Mouse (Mus musculus): ENCODE results near the gene Rara. TPM values are rescaled to one million over a fixed set of nuclear protein-coding genes. Genes with fewer than 3 reads are reported as not detected.
"Not testable (repeated sequence)": the region's sequence is repeated elsewhere in the genome, so short reads cannot be mapped to it uniquely, and the experiment has no call there.

Rara gene
- total RNA-seq, 2 experiments from 2014 or later, result 16.6 to 16.9 TPM

- DNase-seq (ENCODE audit: extremely low spot score in 1 of 2, low spot score in 2 of 2); intact Hi-C loops (cut with DNase I): not testable (repeated sequence)
These were observed 6.2 kb downstream of the Rara start for GRCm38 (mm10) chr11:98933847-98934246.

DNA sequence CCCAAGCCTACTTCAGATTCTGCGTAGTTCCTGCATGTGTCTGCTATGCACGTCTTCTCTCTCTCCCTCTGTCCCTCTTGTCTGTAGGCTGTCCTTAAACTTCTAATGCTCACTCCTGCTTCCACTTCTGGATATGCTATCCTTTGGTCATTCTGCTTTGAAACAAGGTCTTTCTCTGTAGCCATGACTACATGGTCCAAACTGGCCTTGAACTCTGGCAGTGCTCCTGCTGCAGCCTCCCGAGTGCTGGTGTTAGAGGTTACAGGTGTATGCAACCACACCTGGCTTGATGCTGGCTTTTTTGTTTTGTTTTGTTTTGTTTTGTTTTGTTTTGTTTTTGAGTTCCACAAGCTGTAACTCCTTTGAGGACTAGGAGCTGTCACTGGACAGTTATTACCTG is 6.7 kb downstream of the Rara start:
- DNase-seq (ENCODE audit: extremely low spot score in 1 of 2, low spot score in 2 of 2), result peak in 1 of 2 experiments; percentile 11
- intact Hi-C loops (cut with DNase I), result no loop called here

DNA sequence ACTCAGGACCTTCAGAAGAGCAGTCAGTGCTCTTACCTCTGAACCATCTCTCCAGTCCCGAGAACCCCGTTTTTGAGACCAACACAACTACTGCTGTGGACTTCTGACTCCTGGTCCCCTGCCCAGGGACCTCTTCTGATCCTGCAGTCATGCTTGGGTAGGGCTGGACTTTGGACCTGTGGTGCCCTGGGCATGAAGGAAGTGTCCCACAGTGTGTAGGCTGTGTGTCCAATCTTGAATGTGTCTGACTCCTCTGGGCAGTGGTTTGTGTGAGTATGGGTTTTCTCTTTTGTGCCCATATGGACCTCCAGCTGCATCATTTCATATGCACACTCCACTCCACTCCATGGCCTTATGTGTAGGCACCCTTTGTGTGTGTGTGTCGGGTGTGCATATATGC is 7.5 kb downstream of the Rara start:
- intact Hi-C loops (cut with DNase I), result no loop called here
- peak in 1 of 2 experiments; percentile 13 for DNase-seq (ENCODE audit: extremely low spot score in 1 of 2, low spot score in 2 of 2)

- DNase-seq (ENCODE audit: extremely low spot score in 1 of 2, low spot score in 2 of 2), result peak in 1 of 2 experiments; percentile 87
- intact Hi-C loops (cut with DNase I), result no loop called here
These were observed 8.6 kb downstream of the Rara start for GRCm38 (mm10) chr11:98936170-98936569.

DNA sequence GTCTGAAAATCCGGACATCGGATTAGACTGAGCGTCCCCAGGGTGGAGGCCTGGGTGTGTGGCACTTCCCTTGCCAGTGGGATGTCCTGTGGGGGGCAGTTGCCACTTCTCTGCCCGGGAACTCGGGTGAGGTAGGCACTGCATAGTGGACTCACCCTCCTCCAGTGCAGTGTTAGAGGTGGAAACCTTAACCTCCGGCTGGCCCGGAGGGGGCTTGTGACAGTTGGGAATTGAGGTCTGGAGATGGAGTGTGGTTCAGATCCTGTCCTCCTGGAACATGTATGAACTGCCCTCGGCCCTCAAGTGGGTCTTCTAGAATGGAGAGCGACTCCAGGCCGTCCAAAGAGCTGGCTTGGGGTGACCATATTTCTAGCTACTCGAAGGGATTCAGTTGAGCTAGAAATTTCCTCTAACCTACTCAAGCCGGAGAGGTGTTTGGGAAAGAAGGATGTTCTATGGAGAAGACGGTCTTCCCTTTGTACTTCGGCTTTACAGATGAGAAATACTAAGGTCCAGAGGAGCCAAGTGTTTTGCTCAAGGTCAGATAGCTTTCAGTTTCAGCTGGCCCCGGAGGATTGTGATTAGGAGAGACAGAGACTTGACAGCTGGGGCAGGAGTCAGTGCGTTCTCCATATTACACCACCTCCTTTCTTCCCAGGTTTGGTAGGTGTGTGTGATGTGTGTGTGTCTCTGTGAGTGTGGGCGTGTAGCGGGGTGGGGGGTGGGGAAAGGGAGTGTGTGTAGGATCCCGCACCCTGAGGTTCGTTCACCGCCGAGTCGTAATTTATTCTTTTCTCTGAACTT is 9.2 kb downstream of the Rara start:
- intact Hi-C loops (cut with DNase I), result no loop called here
- DNase-seq (ENCODE audit: extremely low spot score in 1 of 2, low spot score in 2 of 2), result no peak

GRCm38 (mm10) chr11:98937410-98937913 is 9.8 kb downstream of the Rara start:
- peak in 1 of 2 experiments; percentile 93 for DNase-seq (ENCODE audit: extremely low spot score in 1 of 2, low spot score in 2 of 2)
- intact Hi-C loops (cut with DNase I), result no loop called here

DNA sequence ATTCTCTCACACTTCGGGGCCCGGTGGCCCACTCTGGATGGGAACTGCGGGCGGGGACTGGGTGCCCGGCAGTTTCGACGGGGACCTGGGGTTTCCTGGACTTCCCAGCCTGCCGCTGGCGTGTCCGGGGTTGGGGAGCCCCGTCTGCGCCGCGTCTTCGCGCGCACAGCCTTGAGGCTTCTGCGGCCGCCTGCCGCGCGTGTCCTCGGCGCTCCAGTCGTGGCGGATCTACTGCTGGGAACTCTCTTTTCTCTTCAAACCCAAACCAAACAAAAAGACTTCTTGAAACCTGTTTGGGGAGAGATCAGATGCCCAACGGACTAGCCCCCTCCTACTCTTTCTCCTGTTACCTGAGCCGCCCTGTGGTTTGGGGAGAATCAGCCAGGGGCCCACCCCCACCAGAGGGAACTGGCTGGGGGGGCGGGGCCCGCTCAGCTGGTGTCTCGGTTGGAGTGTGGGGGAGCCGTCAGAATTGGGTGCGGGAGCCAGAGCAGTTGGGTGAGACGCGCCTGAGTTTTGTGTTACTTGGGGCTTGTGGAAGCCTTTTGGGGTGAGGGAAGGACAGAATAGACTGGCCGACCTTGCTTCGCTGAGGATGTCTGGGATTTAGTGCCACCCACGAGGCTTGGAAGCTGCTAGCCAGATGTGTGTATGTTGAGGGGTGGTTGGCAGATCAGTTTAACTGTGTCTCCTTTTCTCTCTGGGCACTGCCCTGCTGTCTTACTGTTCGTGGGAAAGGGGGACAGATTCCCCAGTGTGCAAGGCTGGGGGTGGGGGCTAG is 10.5 kb downstream of the Rara start:
- intact Hi-C loops (cut with DNase I), result no loop called here
- peak in 1 of 2 experiments; percentile 72 for DNase-seq (ENCODE audit: extremely low spot score in 1 of 2, low spot score in 2 of 2)

DNA sequence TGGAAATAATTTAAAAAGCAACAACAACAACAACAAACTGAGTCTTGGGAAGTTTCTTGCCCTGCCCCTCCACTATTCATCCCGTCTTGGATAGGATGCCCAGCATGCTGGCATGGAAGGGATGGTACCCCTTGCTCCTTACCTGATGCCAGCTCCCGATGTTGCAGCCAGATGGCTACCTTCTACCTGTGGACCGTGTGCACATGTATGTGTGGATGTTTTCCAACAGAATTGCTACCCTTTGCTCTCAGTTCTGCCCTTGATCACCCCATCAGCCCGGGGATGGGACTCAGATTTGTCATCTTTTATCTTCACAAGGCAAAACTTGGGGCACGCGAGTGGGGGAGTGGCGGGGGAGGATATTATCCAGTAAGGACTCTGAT is 11.1 kb downstream of the Rara start:
- DNase-seq (ENCODE audit: extremely low spot score in 1 of 2, low spot score in 2 of 2), result no peak
- intact Hi-C loops (cut with DNase I), result no loop called here

DNA sequence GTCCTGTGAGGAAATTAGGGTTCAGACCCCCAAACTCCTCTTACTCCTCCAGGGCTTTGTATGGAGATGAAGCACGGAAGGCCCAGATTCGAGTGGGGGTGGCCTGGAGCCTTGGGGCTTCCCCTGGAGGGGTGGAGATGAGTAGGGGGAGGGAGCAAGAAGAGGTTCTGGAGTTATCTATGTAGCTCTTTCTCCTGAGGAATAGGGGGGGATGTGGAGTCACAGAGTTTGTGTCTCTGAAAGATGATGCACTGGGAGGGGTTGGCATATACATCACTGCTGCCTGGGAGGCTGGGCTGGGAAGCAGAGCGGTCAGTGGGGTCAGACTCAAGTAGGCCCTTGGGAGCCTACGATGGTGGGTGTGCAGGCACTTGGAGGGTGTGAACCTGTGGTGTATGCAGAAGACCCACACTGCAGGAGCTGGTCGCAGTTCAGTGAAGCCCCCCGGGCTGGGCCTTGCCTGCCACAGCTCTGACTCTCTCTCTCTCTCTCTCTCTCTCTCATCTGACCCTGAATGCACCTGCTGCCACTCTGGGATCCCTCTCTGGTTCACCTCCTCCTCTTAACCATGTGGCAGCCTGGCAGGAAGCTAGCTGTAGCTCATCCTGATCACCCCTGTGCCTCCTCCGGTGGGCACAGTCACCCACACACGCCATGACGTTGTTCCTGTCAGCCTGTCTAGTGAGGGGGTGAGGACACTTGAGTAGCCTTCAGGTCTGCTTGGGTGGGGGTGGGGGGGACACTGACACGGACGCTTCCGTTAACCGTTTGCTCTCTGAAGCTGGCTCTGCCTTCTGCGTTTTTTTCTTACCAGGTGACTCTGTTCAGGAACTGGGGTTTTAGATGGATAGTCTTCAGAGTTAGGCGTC is 11.7 kb downstream of the Rara start:
- DNase-seq (ENCODE audit: extremely low spot score in 1 of 2, low spot score in 2 of 2), result no peak
- intact Hi-C loops (cut with DNase I), result no loop called here

DNA sequence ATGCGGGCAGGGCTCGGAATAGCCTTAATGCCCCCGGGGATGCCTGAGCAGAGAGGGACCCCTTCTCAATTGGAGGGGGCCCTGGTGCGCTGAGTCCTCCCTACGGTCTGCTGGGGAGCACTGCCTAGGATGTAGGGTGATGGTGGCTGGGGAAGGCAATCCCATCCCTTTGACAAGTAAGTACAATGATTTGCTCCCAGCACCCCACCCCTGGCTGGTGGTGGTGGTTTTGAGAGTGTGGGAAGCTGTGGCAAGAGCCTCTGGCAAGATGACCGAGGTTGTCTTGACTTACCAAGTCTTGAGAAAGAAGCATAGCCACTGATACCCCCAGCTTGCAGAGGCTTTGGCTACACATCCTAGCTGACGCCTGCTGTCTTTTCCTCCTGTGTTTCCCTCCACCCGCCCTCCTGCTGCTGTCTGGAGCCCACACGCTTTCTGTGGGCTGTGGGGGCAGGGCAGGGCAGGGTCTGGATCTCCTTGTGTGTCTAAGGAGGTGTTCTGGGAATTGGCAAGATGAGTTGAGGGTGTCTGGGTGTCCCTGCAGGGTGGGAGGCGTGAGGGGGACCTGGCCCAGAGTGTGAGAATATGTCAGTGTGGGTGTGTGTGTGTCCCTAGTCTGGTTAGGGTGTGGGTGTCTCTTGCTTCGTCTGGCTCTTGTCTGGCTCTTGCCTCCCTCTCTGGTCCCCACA is 12.5 kb downstream of the Rara start:
- peak in 1 of 2 experiments; percentile 74 for DNase-seq (ENCODE audit: extremely low spot score in 1 of 2, low spot score in 2 of 2)
- intact Hi-C loops (cut with DNase I), result no loop called here

DNA sequence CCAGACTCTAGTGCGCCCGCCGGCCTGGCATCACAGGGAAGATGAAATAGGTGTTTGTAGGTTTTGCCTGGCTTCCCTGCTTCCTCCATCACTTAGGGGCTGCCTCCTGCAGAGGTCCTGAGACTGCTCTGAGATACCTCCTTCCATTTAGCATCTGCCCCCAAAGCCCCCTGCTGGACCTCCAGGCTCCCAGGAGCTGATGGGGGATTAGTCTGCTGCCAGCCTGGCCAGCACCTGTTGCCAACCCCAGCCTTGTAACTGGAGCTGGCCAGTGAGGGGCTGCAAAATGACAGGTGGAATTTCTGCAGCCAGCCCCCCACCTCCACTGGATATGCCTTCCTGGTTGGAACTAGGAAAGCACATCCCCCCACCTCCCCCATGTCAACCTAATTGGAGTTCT is 13.2 kb downstream of the Rara start:
- DNase-seq (ENCODE audit: extremely low spot score in 1 of 2, low spot score in 2 of 2), result no peak
- intact Hi-C loops (cut with DNase I), result no loop called here

DNA sequence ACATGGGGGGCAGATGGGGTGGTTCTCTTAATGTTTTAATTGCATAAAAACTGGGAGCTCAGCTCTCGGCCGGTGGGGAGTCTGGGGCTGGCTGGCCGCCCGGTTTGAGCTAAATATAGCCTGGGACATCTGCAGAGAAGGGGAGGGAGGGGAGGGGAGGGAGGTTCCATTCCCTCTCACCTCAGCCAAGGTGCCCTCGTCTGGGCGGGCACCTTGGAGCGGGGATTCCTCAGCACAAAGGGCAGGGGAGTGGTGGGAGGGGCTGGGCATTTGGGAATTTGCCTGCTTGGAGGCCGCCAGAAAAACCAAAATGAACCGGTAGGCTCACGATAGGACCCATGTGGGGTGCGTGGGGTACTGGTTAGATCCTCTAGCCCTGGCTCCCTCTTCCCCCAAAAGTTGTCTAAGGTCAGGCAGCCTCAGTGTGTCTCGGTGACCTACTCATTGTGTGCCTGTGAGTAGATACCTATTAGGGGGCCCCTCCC is 13.8 kb downstream of the Rara start:
- DNase-seq (ENCODE audit: extremely low spot score in 1 of 2, low spot score in 2 of 2), result peak; percentile 73 to 89
- intact Hi-C loops (cut with DNase I), result no loop called here

- peak in 1 of 2 experiments; percentile 90 for DNase-seq (ENCODE audit: extremely low spot score in 1 of 2, low spot score in 2 of 2)
- intact Hi-C loops (cut with DNase I), result no loop called here
These were observed 14.4 kb downstream of the Rara start for GRCm38 (mm10) chr11:98941826-98942550.

GRCm38 (mm10) chr11:98942555-98942922 is 14.9 kb downstream of the Rara start:
- no peak for DNase-seq (ENCODE audit: extremely low spot score in 1 of 2, low spot score in 2 of 2)
- intact Hi-C loops (cut with DNase I), result no loop called here

- DNase-seq (ENCODE audit: extremely low spot score in 1 of 2, low spot score in 2 of 2), result peak in 1 of 2 experiments; percentile 83
- intact Hi-C loops (cut with DNase I), result no loop called here
These were observed 15.5 kb downstream of the Rara start for GRCm38 (mm10) chr11:98942923-98943641.

GRCm38 (mm10) chr11:98943741-98944461 is 16.3 kb downstream of the Rara start:
- intact Hi-C loops (cut with DNase I), result no loop called here
- peak in 1 of 2 experiments; percentile 80 for DNase-seq (ENCODE audit: extremely low spot score in 1 of 2, low spot score in 2 of 2)

All from left cerebral cortex, postnatal 10 days (tissue).